In the genomic region with DNA sequence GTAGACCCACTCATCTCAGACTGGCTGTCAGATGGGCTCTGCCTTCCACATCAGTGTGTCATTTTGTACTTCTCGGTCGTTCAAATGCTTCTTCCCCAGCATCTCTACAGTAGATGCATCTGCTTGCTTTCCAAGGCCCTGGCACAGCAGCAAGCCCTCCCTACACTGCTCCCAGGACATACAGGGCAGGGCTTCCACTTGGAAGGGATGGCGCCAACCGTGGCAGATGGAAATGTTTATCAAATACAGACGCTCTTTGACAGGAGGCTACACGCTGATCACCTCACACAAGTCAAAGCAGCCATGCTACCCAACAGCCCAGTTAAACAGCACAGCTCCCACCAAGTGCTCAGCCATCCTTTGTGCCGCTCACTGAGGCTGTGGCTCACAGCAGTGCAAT, we compare ENCODE assay signal across 23 mouse cellular contexts. TPM values are rescaled to one million over a fixed set of nuclear protein-coding genes. Genes with fewer than 3 reads are reported as not detected.
DNase-seq lines count a peak whose midpoint lies in the region; ATAC-seq and TF ChIP-seq lines count a peak whose summit lies in the region.
"Had no signal": no experiment of that assay in that cellular context is flagged by ENCODE, and none has a peak within 500 bp of the region (broad histone marks: within the 10 kb centered on the region; RNA-seq: fewer than 3 reads in every experiment).

No protein-coding gene starts in this region.

- no peak overlapping the region for H3K27ac ChIP-seq in forebrain, embryonic 16.5 days (ENCODE audit: low read length)
- no peak overlapping the region for H3K27ac ChIP-seq in forebrain, embryonic 11.5 days (ENCODE audit: low read depth, low read length)
- H3K27ac ChIP-seq: heart, embryonic 15.5 days; hindbrain, embryonic 15.5 days; intestine, embryonic 15.5 days; limb, embryonic 15.5 days; liver, embryonic 14.5 days had no signal

- DNase-seq in forebrain, embryonic 11.5 days (ENCODE audit: low spot score) = no peak
- DNase-seq in brain, embryonic 14.5 days (ENCODE audit: low read depth) = peak; percentile 44
- DNase-seq in cerebellum, adult 8-10 months = peak; percentile 66
- DNase-seq in cerebellum, postnatal 36 days = peak; percentile 77
- DNase-seq in lung, adult 18-20 months = no peak
- no peak for DNase-seq in kidney, postnatal 14 days
- DNase-seq: adrenal gland, adult 8-10 months; heart, postnatal 4 days; kidney, adult 9 months; kidney, postnatal 36 days; layer of hippocampus, adult 9-11 months; lung, postnatal 4 days; midbrain, embryonic 14.5 days; right cerebral cortex, postnatal 25 days; spleen, adult 18-20 months had no signal

- H3K4me3 ChIP-seq in forebrain, embryonic 16.5 days (replicated peaks; ENCODE audit: low read length) = no peak overlapping the region
- no peak overlapping the region for H3K4me3 ChIP-seq in forebrain, embryonic 11.5 days (ENCODE audit: low read depth, low read length)
- H3K4me3 ChIP-seq: heart, embryonic 15.5 days; hindbrain, embryonic 15.5 days; intestine, embryonic 15.5 days; limb, embryonic 15.5 days had no signal

- TF ChIP-seq POLR2A in brain, embryonic 14.5 days (IDR thresholded peaks at IDR 0.05; ENCODE audit: borderline replicate concordance, extremely low read depth, insufficient read depth, insufficient read length, poor library complexity, severe bottlenecking) = no peak

- H3K36me3 ChIP-seq in forebrain, embryonic 16.5 days (ENCODE audit: control insufficient read depth, insufficient read depth) = peaks cover 25% of the 10 kb centered on the region
- peaks cover 21% of the 10 kb centered on the region for H3K36me3 ChIP-seq in forebrain, embryonic 11.5 days (ENCODE audit: control insufficient read depth, insufficient read depth, low read length)

- no peak overlapping the region for H3K4me2 ChIP-seq in forebrain, embryonic 16.5 days (ENCODE audit: low read length)
- H3K4me2 ChIP-seq in forebrain, embryonic 11.5 days (ENCODE audit: low read depth, low read length, severe bottlenecking) = no peak overlapping the region
- H3K4me2 ChIP-seq: heart, embryonic 15.5 days; hindbrain, embryonic 15.5 days; intestine, embryonic 15.5 days; limb, embryonic 15.5 days had no signal

- H3K9ac ChIP-seq in forebrain, embryonic 16.5 days (replicated peaks; ENCODE audit: low read depth, low read length) = no peak overlapping the region
- no peak overlapping the region for H3K9ac ChIP-seq in forebrain, embryonic 11.5 days (ENCODE audit: low read length)
- H3K9ac ChIP-seq: heart, embryonic 15.5 days; hindbrain, embryonic 15.5 days; intestine, embryonic 15.5 days; limb, embryonic 15.5 days; liver, embryonic 14.5 days had no signal

- no peak for TF ChIP-seq CTCF in brain, embryonic 14.5 days (IDR thresholded peaks at IDR 0.05; ENCODE audit: borderline replicate concordance, extremely low read depth, insufficient read depth, insufficient read length)

- 66% methylated on average over 7 of the region's 7 CpGs for WGBS in forebrain, embryonic 16.5 days
- 89% methylated on average over 7 of the region's 7 CpGs for WGBS in forebrain, embryonic 11.5 days

- peaks cover 14% of the 10 kb centered on the region for H3K4me1 ChIP-seq in forebrain, embryonic 16.5 days (replicated peaks; ENCODE audit: control insufficient read depth, insufficient read depth, low read length)
- peaks cover 2% of the 10 kb centered on the region; the same call in 1 of the 2 replicates for H3K4me1 ChIP-seq in forebrain, embryonic 11.5 days (replicated peaks; ENCODE audit: control insufficient read depth, insufficient read depth, low read length)
- H3K4me1 ChIP-seq: heart, embryonic 15.5 days; intestine, embryonic 15.5 days had no signal

- peak; percentile 38; the same call in 1 of the 2 replicates for ATAC-seq in forebrain, embryonic 16.5 days
- ATAC-seq in forebrain, embryonic 11.5 days (replicated peaks; ENCODE audit: low FRiP score) = no peak
- ATAC-seq: Patski had no signal

- no peaks in the 10 kb centered on the region for H3K9me3 ChIP-seq in forebrain, embryonic 16.5 days (ENCODE audit: control insufficient read depth, low read length)
- no peaks in the 10 kb centered on the region for H3K9me3 ChIP-seq in forebrain, embryonic 11.5 days (ENCODE audit: control insufficient read depth, low read length)
- H3K9me3 ChIP-seq: G1E; heart, embryonic 15.5 days; hindbrain, embryonic 15.5 days; intestine, embryonic 15.5 days; limb, embryonic 15.5 days had no signal

- no peaks in the 10 kb centered on the region for H3K27me3 ChIP-seq in forebrain, embryonic 16.5 days (replicated peaks; ENCODE audit: control insufficient read depth, insufficient read depth, low read length)
- no peaks in the 10 kb centered on the region for H3K27me3 ChIP-seq in forebrain, embryonic 11.5 days (ENCODE audit: control insufficient read depth, insufficient read depth, low read length)
- H3K27me3 ChIP-seq: heart, embryonic 15.5 days; hindbrain, embryonic 15.5 days; intestine, embryonic 15.5 days; limb, embryonic 15.5 days; Patski had no signal

RNA-seq across cellular contexts. Expression of a gene that starts 9.7 kb away (rescaled TPM):
- 27.3 and 27.6 TPM in 2 replicates for polyA plus RNA-seq in forebrain, embryonic 16.5 days (2015; fragmentation: Nextera tagmentation; extraction: Ambion mirVana)
- polyA plus RNA-seq in forebrain, embryonic 11.5 days (2014; fragmentation: Nextera tagmentation; extraction: Ambion mirVana) = 29.0 TPM in 2 replicates
- polyA plus RNA-seq in brain, embryonic 14.5 days (2012; rRNA removed) = 22.7 and 35.9 TPM in 2 replicates

RNA-seq across cellular contexts. Expression of a gene that starts 27.1 kb away (rescaled TPM):
- 23.1 and 23.8 TPM in 2 replicates for polyA plus RNA-seq in forebrain, embryonic 16.5 days (2015; fragmentation: Nextera tagmentation; extraction: Ambion mirVana)
- polyA plus RNA-seq in forebrain, embryonic 11.5 days (2014; fragmentation: Nextera tagmentation; extraction: Ambion mirVana) = 43.6 and 47.2 TPM in 2 replicates
- 16.5 and 25.7 TPM in 2 replicates for polyA plus RNA-seq in brain, embryonic 14.5 days (2012; rRNA removed)

Comparison
In these comparisons a context has a peak if more than half of its experiments do, and no peak if none do; other contexts are left out.
1. DNase-seq: peak in brain, embryonic 14.5 days (single experiment), cerebellum, adult 8-10 months (single experiment) and cerebellum, postnatal 36 days (2 of 2); none in forebrain, embryonic 11.5 days (single experiment), lung, adult 18-20 months (0 of 2) and kidney, postnatal 14 days (single experiment).